Mouse (Mus musculus): ENCODE data around the gene Vmn1r210. TPM values are rescaled to one million over a fixed set of nuclear protein-coding genes. Genes with fewer than 3 reads are reported as not detected.
"Not testable (repeated sequence)": the region's sequence is repeated elsewhere in the genome, so short reads cannot be mapped to it uniquely, and the experiment has no call there.

Gene Vmn1r210
- not detected in 3 replicates for total RNA-seq (2017)

DNA sequence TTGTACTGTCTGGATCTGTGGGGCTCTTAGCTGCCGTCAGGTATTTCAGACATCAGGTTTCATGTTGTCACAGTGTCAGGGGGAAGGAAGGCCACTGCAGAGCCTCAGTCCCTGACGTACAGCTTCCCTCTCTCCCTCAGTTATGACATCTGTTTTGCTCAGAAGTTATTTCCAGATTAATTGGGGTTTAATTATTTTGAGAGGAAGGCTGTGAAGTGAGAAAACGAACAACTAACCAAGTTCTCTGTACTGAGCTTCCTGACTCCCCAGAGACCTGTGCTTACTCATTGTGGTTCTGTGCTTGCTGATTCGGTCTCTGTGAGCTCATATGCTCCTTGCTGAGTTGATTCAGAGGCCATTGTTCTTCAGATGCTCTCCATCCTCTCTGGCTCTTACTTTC is at the start of gene Vmn1r210:
TSS of gene Vmn1r210 (minus strand) at position 101 of the 400 bp plus-strand sequence.
- ATAC-seq (replicated peaks; ENCODE audit: insufficient number of reproducible peaks, low FRiP score, low TSS enrichment, poor library complexity, severe bottlenecking) = no peak

DNA sequence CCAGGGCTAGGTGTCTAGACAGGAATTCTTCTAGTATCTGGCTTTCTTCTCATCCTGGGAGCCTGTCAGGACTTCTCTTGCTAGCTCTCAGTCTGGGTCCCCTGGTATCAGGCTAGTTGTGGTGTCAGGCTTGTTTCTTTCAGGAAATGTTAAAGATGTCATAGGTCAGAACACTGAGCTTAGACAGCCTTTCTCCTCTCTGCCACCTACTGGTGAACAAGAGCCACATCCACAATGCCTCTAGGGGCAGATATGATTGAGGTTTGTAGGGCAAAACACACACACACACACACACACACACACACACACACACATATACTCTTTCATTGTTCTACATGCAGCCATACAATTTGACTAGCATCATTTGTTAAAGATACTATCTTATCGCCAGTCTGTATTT is 48.1 kb upstream of the Vmn1r210 start:
- ATAC-seq (replicated peaks; ENCODE audit: insufficient number of reproducible peaks, low FRiP score, low TSS enrichment, poor library complexity, severe bottlenecking) = no peak

DNA sequence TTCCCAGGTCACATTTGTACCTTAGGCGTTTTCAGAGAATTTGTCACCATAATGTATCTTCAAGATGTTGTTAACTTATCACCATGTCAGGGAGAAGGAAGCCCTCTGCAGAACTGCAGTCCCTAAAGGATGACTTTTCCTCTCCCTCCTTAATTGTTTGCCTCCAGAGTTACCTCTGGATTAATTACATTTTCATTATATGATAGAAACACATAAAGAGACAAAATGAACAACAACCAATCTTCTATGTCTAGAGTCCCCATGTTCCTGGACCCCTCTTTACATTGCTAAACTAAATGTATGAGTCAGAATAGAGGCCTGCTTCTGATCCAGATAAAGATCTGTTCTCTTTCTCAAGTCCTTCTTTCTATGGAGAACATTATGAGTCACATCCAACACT is 26.3 kb upstream of the Vmn1r210 start, which contains the start of gene Vmn1r211:
TSS of gene Vmn1r211 (minus strand) at position 101 of the 400 bp plus-strand sequence.
- ATAC-seq (replicated peaks; ENCODE audit: insufficient number of reproducible peaks, low FRiP score, low TSS enrichment, poor library complexity, severe bottlenecking) = no peak

DNA sequence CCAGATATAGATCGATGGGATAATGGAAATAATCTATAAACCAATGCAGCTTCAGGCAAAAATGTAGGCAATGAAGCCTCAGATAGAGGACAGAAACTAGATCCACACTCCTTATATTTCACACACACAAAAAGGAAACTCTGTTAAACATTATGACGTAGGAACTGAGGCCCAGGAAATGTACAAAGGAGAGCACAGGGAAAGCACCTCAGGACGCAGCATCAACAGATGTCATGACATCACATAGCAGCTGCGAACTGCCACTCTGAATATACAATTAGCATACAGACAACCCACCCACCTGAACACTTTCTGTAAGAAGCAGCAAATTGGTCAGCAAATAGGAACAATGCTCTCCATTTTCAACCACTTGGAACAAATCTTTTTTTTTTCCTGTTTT is 23.6 kb upstream of the Vmn1r210 start:
- no peak for ATAC-seq (replicated peaks; ENCODE audit: insufficient number of reproducible peaks, low FRiP score, low TSS enrichment, poor library complexity, severe bottlenecking)

DNA sequence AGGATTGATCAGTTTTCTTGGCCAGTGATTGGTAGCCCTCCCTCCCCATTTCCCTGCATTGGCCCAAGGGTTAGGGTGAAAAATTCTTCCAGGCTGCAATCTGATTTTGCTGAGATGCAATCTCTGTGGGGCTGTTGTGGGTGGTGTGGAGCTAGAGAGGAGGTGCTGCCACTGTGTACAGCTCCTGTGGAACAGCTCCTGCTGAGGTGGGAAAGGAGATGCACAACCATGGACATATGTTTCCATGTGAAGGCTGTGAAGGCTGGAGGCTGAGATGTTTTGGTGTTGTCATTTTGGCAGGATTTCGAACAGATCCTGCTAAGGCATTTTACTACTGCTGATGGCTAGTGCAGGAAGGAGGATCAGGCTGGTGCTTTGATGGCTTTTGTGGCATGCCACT is 15.7 kb upstream of the Vmn1r210 start:
- ATAC-seq (replicated peaks; ENCODE audit: insufficient number of reproducible peaks, low FRiP score, low TSS enrichment, poor library complexity, severe bottlenecking) = no peak

DNA sequence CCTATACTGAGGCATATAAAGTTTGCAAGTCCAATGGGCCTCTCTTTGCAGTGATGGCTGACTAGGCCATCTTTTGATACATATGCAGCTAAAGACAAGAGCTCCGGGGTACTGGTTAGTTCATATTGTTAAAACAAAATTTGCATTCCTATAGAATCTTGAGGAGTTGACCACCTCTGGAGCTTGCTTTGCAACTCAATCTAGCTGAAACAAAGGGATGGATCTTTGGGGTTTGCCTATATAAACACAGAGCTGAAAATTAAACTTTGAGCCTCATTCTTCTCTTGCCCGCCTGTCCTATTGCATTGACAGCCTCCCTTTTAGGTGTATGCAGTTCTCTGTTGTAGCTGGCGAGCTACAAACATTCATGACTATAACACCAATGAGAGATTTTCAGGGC is 13.2 kb upstream of the Vmn1r210 start:
- ATAC-seq (replicated peaks; ENCODE audit: insufficient number of reproducible peaks, low FRiP score, low TSS enrichment, poor library complexity, severe bottlenecking) = not testable (repeated sequence)

DNA sequence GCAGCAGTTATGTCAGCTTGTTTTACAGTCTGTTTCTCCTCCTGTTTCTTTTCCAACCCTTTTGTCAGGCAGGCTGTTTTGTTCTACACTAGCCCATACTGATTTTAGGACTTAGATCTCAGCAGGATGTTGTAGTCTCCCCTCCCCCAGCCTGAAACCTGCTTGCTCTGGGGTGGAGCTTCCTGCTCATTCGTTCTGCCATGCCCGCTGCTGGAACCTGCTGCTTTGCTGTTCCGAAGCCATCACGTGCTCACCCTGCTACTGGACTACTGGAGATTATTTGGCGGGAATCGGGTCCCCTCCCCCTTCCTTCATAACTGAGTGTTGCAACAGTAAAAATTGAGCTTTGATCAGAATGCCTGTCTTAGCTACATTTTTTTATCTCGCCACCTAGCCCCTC is 1.8 kb downstream of the Vmn1r210 start:
- ATAC-seq (replicated peaks; ENCODE audit: insufficient number of reproducible peaks, low FRiP score, low TSS enrichment, poor library complexity, severe bottlenecking) = not testable (repeated sequence)

DNA sequence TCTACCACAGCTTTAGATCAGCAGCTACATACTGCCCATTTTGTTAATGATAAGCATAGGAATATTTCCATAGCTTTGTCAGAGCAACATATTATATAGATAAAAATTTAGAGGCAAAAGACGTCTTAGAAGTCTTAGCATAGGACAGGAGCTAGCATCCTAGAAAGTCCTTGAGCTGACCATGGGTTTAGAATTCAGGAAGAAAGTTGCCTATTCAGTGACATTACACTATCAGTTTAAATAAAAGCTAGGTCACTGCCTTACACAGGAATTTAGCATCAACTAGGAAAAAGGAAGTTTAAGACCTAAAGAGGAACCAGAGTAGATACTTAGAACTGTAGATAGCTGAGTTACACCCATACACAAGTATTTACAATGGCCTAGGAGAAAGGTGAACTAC is 9.5 kb downstream of the Vmn1r210 start:
- ATAC-seq (replicated peaks; ENCODE audit: insufficient number of reproducible peaks, low FRiP score, low TSS enrichment, poor library complexity, severe bottlenecking) = not testable (repeated sequence)

DNA sequence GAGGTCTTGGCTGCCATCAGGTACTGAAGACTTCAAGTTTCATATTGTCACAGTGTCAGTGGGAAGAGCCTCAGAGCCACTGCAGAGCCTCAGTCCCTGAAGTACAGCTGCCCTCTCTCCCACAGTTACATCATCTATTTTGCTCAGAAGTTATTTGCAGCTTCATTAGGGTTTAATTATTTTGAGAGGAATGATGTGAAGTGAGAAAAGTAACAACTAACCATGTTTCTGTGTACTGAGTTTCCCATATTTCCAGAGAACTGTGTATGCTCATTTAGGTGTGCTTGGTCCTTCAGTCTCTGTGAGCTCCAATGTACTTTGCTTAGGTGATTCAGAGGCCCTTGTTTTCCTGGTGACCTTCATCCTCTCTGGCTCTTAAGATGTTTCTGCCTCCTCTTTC is 21.6 kb downstream of the Vmn1r210 start, which contains the start of gene Vmn1r209:
TSS of gene Vmn1r209 (minus strand) at position 101 of the 400 bp plus-strand sequence.
- ATAC-seq (replicated peaks; ENCODE audit: insufficient number of reproducible peaks, low FRiP score, low TSS enrichment, poor library complexity, severe bottlenecking) = not testable (repeated sequence)

DNA sequence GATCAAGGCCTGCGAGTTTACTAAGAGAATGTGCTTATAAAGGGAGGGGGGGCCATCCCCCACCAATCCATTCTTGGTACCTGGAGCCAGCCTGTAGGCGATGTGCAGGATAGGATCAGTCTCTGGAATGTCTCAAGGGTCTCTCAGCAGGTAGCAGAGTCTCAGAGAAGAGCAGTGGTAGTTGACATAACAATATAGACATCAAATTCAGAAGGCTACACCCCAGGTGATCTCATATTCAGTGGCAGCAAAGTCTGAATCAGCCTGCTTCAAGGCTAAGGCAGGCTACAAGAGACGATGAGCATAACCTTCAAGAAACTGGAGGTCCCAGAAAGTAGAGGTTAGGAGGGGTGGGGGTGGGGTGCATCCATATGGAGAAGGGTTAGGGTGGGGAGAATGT is 43.1 kb downstream of the Vmn1r210 start:
- ATAC-seq (replicated peaks; ENCODE audit: insufficient number of reproducible peaks, low FRiP score, low TSS enrichment, poor library complexity, severe bottlenecking) = not testable (repeated sequence)

DNA sequence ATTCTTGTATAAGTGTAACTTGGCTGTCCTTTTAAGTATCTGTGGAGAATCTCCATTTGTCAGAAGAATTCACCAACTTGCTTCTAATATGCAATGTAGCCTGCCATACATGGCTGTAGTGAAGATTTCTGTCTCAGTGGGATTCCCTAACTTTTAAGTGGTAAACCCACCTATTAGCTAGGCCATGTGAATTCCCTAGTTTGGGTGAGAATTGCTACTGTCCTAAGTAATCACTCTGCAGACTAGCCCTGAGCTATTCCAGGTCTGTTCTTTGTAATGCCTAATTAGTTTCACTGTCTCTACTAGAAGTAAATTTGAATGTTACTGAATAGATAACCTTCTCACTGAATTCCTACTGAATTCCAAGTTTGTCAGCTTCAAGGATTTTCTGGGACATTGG is 47.0 kb downstream of the Vmn1r210 start:
- not testable (repeated sequence) for ATAC-seq (replicated peaks; ENCODE audit: insufficient number of reproducible peaks, low FRiP score, low TSS enrichment, poor library complexity, severe bottlenecking)

DNA sequence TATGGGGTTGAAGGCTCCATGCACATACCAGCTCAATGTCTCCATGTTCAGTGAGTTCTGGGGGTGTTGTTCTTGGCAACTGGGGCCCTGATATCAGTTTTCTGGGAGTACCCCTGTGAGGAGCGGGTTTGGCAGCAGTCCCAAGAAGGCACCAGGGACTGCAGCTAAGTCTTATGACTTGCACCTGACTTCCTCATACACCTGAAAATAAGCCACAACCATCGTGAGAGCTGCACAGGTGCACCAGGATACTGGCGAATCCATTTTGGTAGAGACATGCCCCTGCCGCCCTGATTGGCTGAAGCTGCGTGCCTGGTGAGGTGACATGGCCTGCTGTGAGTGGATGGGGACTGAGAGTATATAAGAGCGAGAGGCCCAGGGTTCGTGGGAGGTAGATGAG is 53.8 kb downstream of the Vmn1r210 start, which contains the start of gene Vmn1r208:
TSS of gene Vmn1r208 (minus strand) at position 101 of the 400 bp plus-strand sequence.
- ATAC-seq (replicated peaks; ENCODE audit: insufficient number of reproducible peaks, low FRiP score, low TSS enrichment, poor library complexity, severe bottlenecking) = not testable (repeated sequence)

Other genes starting within 250 kb of the Vmn1r210 start
- gene Vmn1r205, start 238.3 kb downstream of the Vmn1r210 start, total RNA-seq (2017) = not detected in 3 replicates
- 0.21 TPM in 1 of 3 replicates, not detected in the others for gene Vmn1r206, start 207.1 kb downstream of the Vmn1r210 start, total RNA-seq (2017)
- gene Vmn1r207-ps, start 101.7 kb downstream of the Vmn1r210 start, total RNA-seq (2017) = not detected in 3 replicates
- 1.1 TPM in 1 of 3 replicates, not detected in the others for gene Vmn1r208, start 53.9 kb downstream of the Vmn1r210 start, total RNA-seq (2017)
- gene Vmn1r209, start 21.7 kb downstream of the Vmn1r210 start, total RNA-seq (2017) = not detected in 3 replicates
- gene Vmn1r211, start 26.2 kb upstream of the Vmn1r210 start, total RNA-seq (2017) = not detected in 3 replicates
- not detected in 3 replicates for gene Vmn1r212, start 52.9 kb upstream of the Vmn1r210 start, total RNA-seq (2017)
- gene Vmn1r213, start 176.3 kb upstream of the Vmn1r210 start, total RNA-seq (2017) = not detected in 3 replicates
- gene Vmn1r214, start 199.1 kb upstream of the Vmn1r210 start, total RNA-seq (2017) = not detected in 3 replicates
- not detected in 3 replicates for gene Vmn1r215, start 236.7 kb upstream of the Vmn1r210 start, total RNA-seq (2017)

Data from monocyte, adult 5-6 weeks (primary cell).